Mouse (Mus musculus) cerebellum, postnatal 36 days (tissue): Measurements from ENCODE around the gene Tln2.

Source experiments
- DNase-seq, 2 experiments: peaks; one replicate each; pipeline ENCODE4 v3.0.0; 2021 to 2022; ENCODE audit warnings: mixed read lengths in 2 of 2

Tln2 gene

GRCm38 (mm10) chr9:67195306-67195705 is 364.2 kb downstream of the Tln2 start:
- no peak for DNase-seq

- DNase-seq: no peak
These were observed 367.8 kb downstream of the Tln2 start for GRCm38 (mm10) chr9:67191488-67192331.

GRCm38 (mm10) chr9:67187686-67188085 is 371.8 kb downstream of the Tln2 start:
- DNase-seq: no peak

GRCm38 (mm10) chr9:67187182-67187581 is 372.3 kb downstream of the Tln2 start:
- no peak for DNase-seq

GRCm38 (mm10) chr9:67184556-67184955 is 374.9 kb downstream of the Tln2 start:
- DNase-seq: no peak

- DNase-seq: no peak
These were observed 376.0 kb downstream of the Tln2 start for GRCm38 (mm10) chr9:67183520-67183919.

GRCm38 (mm10) chr9:67182006-67182405 is 377.5 kb downstream of the Tln2 start:
- DNase-seq: no peak

GRCm38 (mm10) chr9:67178709-67179108 is 380.8 kb downstream of the Tln2 start:
- DNase-seq: no peak

GRCm38 (mm10) chr9:67178203-67178602 is 381.3 kb downstream of the Tln2 start:
- DNase-seq: no peak

GRCm38 (mm10) chr9:67176073-67176472 is 383.4 kb downstream of the Tln2 start:
- no peak for DNase-seq

- no peak for DNase-seq
These were observed 385.7 kb downstream of the Tln2 start for GRCm38 (mm10) chr9:67173816-67174215.

GRCm38 (mm10) chr9:67173154-67173553 is 386.3 kb downstream of the Tln2 start:
- no peak for DNase-seq

GRCm38 (mm10) chr9:67171409-67171808 is 388.1 kb downstream of the Tln2 start:
- no peak for DNase-seq

- DNase-seq: no peak
These were observed 388.7 kb downstream of the Tln2 start for GRCm38 (mm10) chr9:67170759-67171158.

- no peak for DNase-seq
These were observed 389.5 kb downstream of the Tln2 start for GRCm38 (mm10) chr9:67170047-67170446.
